Mouse (Mus musculus) adrenal gland, adult 18-20 months (tissue): ENCODE measurements around the gene 4930447C04Rik. TPM values are rescaled to one million over a fixed set of nuclear protein-coding genes. Genes with fewer than 3 reads are reported as not detected.

Experiments used
- DNase-seq, 2 experiments: peaks; one replicate each; pipeline ENCODE4 v3.0.0; 2021 to 2022; ENCODE audit warnings: low spot score in 2 of 2
- total RNA-seq, 2 experiments: library from RNA; stranded (reverse); gene quantifications; 1 replicate in 1 of 2; 2 replicates in 1 of 2; pipeline ENCODE4 v1.2.3; 2021

The 4930447C04Rik gene
- total RNA-seq, 2 experiments from 2014 or later: 1.0 TPM; not detected in 1

DNA sequence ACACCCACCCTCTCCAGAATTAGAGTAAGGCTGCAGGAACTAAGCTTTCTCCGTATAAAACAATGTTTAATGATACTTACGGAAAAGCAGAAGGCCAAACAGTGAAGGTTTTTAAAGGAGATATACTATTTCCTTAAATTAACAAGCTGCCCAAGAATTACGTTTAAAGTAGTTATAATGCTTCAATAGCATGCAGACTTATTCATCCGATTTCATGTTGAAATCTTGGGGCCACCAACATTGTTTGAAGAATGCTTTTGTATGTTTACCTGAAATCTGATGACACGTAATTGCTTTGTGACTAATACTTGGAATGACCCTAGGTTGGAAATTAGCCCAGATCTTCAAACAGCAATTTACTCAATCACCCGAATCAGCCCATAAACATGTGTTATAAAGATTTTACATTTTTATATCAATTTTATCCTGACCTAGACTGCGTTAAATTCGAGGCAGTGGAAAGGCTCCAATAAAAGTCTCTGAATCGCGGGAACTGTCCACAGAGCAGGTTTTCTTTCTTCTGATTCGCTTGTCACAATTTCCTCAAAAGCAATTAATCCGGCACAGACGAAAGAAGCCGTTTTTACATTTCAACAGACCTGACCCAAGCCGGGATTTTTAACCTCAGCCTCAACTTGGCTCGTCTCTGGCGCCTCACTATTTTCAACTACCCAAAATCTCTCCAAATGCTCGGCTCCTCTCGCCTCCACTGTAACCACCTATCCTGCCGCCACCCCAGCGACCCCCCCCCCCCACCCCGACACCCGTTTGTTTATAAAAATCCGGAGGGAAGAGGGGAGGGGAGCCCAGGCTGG lies 4.0 kb upstream of the 4930447C04Rik start:
- no peak for DNase-seq

DNA sequence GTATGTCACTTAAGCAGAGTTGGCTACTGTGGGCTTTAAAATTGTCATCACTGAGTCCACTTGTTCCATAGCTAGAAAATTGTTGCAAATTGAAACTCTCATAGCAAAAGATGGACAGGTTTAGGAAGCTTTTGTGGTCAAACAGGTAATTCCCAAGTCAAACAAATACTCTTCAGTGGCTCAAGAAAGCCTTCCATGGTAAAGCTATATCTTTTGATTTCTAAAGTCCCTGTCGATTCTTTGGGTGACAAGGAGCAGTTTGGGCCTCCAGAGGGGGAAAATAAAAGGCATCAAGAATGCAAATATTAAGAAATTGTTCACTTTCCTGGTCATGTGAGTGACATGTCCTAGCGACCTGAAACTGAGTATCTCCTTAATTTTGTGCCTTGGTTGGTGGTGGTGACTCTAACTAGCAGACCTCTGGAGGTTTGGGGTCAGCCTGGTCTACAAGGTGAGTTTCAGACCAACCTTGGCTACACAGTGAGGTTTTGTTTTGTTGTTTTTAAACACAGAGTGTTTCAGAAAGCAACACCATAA lies 3.1 kb upstream of the 4930447C04Rik start:
- DNase-seq: no peak

DNA sequence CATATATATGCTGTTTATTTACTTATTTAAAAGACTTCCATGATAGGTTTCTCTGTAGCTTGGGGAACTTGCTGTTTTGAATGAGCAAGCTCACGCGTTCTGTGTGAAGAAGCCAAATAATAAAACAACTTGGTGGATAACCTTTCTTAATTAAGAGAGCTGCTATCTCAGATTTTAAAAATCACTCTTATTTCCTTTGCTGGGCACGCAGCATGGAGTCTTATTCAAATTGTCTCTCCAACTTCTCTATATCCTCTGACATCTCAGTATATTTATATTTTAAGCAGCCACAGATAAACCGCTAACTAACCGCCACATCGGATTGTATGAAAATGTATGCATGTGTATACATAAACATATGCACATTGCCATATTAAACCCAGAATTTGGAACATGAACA lies 1.6 kb upstream of the 4930447C04Rik start:
- no peak for DNase-seq

GRCm38 (mm10) chr12:72941398-72942051 lies 951 bp upstream of the 4930447C04Rik start:
- no peak for DNase-seq

- DNase-seq: no peak
Observed at GRCm38 (mm10) chr12:72940822-72941397, 336 bp upstream of the 4930447C04Rik start.

DNA sequence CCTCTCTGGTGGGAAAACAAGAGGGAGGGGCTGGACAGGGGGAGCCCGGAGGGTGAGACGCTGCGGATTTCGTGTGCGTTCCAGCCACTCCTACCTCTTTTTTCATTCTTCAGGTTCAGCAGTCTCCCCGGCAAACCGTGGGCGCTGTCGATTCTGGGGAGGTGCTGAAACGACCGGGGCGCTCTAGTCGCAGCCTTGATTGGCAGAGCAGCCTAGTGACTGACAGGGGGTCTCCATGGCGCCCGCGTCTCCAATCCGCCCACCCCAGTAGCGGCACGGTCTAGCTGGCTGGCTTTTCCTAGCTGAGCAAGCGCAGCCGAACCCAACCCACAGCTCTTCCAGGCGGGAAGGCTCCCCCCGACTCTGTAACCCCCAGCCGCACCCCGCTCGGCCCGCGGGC lies 958 bp downstream of the 4930447C04Rik start, which contains the start of gene Six6:
TSS of gene Six6 (plus strand) at position 277 of the 400 bp plus-strand sequence.
- no peak for DNase-seq

DNA sequence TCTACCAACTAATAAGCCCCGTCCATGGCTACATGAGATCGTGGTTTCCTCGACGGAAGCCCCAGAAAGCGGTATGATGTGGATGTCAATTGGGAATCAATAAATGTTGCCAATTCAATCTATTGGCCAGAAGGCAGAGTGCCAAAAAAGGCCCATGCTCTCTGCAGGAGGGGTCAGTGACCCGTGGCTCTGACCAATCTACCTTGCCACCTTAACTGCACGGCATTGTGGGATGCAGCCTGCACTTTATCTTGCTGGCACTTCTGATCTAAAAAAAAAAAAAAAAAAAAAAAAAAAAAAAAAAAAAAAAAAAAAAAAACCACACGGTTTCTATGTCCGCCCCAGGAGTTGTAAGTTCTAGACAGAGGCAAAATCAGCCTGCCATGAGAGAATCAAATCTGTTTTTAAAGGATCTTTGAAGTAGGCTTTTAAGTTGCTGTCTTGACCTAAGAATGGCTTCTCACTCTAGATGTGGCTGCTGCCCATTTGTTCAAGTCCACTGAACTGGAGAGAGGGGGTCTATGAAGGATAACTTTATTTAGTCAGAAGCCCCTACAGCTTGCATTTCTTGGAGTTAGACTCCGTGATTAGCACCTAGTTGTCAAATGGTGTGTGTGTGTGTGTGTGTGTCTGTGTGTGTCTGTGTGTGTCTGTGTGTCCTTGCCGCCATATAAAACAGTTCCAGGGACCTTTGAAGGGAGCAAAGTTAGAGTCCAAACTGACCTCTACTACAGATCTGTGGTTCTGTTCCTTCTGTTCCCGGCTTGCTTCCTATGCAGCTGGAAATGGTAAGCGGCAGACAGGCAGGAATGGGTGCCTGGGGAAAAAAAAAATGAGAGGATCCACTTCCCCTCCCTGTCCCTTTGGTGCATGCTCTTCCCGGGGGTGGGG lies 1.7 kb downstream of the 4930447C04Rik start:
- no peak for DNase-seq

GRCm38 (mm10) chr12:72938176-72938575 lies 2.4 kb downstream of the 4930447C04Rik start:
- DNase-seq: no peak

DNA sequence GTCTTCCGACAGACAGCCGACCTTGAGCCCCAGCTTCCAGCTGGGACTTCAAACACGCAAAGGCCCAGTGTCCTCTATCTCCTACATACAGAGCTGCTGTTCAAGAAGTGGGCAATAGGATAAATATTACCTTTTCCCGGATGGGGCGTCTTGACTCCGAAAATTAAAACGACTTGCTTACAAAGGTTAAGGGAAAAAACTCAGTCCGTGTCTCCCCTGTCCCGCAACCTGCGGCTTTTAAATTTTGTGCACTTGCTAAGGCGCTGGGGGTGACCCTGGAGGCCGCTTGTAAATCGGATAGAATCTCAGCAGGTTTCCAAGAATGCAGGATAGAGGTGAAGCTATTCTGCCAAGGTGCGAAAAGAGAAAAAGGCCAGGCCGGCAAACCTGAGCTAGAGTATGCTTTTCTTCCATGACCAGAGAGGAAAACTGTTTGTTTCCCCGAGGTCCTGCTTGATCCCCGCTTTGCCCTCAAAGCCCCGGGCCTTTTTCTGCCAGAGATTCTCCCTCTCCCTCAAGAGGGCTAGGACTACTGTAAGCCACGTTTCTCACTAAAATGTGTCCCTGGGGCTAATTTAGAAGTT lies 2.9 kb downstream of the 4930447C04Rik start:
- no peak for DNase-seq

- no peak for DNase-seq
Observed at GRCm38 (mm10) chr12:72936751-72937150, 3.8 kb downstream of the 4930447C04Rik start.

- DNase-seq: no peak
Observed at GRCm38 (mm10) chr12:72917159-72917993, 23.2 kb downstream of the 4930447C04Rik start.

DNA sequence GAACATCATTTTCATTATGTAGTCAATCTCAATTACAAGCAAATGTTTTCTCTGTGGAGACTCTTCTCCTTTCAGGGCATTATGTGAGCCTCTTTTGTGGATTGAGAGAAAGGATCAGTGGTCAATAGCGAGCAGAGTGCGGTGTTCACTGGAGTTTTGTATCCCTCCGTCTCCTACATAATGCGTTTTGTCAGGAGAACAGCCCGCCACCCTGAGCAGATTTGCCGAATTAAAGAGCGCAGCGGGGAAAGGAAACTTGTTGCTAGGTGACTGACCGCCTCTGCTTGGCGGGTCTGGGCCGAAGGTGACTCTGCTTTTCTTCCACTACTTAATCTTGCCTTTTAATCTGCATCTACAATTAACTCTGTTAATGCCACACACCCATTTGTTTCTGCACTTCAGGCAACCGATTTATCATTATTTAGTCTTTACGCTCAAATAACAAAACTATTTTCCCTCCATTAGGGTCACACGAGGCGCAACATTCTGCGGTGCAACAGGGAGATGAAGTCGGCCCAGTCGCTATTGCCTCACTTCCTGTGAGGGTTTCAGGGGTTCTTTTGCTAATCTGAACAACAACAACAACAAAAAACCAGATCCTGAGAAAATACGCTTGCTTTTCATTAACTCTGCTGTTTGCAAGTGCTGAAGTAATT lies 86.1 kb downstream of the 4930447C04Rik start:
- no peak for DNase-seq

GRCm38 (mm10) chr12:72853406-72854076 lies 87.0 kb downstream of the 4930447C04Rik start:
- DNase-seq: no peak

DNA sequence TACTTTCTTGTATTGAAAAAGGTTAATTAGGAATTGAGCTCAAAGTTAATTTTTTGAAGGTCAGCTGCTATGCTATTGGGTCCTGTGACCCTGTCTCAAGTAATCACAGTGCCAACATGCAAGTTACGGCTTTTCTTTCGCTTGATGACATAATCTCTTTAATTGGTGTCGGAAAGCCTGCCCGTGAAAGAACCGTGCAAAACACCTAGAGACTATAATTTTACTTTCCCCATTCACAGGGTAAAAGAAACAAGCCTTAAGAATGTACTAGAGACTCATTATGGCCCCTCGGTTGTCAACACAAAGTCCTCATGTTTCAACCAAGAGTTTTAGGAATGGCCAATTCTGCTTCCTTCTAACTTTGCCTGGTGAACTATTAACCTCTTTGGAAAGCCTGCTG lies 88.3 kb downstream of the 4930447C04Rik start:
- DNase-seq: no peak

- DNase-seq: no peak
Observed at GRCm38 (mm10) chr12:72850146-72850545, 90.4 kb downstream of the 4930447C04Rik start.

GRCm38 (mm10) chr12:72847725-72848124 lies 92.8 kb downstream of the 4930447C04Rik start:
- peak; percentile 29 to 35 for DNase-seq

GRCm38 (mm10) chr12:72845946-72846345 lies 94.6 kb downstream of the 4930447C04Rik start:
- no peak for DNase-seq

DNA sequence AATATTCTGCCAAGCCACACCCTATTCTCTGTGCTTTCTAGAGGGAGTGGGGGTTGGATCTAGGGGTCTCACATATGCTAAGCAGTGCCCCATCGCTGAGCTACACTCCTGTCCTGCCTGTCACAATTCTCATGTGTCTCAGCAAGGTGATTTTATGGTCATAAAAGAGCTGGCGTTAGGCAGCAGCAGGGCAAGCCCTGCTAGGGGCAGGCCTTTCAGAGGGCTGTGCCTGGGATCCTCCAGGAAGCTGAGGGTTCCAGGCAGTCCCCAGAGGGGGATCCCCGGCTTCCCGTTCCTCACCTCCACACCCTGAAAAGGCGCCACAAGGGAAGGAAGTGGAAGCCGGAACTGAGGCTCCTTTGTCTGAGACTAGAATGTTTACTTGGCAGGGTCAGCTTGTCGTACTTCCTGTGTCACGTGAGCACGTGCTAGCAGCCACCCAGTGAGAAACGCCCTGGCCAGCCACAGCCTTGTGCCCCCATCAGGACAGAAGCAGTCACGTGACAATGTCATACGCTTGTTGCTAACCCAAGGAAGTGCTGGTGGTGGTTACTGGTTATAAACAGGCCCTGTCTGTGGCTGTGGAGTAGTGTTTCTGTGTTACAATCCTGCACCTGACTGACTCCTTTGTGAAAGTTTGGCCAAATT lies 96.5 kb downstream of the 4930447C04Rik start:
- DNase-seq: peak; percentile 23 to 36
